Mouse (Mus musculus): Measurements from ENCODE around the gene Slc5a11. TPM values are rescaled to one million over a fixed set of nuclear protein-coding genes. Genes with fewer than 3 reads are reported as not detected.
A peak's percentile ranks its signal among the peaks of the same experiment; 100 is the strongest.

Slc5a11 gene
- 0.42 and 0.66 TPM in 2 replicates for polyA plus RNA-seq (2015; fragmentation: Nextera tagmentation; extraction: Ambion mirVana)

DNA sequence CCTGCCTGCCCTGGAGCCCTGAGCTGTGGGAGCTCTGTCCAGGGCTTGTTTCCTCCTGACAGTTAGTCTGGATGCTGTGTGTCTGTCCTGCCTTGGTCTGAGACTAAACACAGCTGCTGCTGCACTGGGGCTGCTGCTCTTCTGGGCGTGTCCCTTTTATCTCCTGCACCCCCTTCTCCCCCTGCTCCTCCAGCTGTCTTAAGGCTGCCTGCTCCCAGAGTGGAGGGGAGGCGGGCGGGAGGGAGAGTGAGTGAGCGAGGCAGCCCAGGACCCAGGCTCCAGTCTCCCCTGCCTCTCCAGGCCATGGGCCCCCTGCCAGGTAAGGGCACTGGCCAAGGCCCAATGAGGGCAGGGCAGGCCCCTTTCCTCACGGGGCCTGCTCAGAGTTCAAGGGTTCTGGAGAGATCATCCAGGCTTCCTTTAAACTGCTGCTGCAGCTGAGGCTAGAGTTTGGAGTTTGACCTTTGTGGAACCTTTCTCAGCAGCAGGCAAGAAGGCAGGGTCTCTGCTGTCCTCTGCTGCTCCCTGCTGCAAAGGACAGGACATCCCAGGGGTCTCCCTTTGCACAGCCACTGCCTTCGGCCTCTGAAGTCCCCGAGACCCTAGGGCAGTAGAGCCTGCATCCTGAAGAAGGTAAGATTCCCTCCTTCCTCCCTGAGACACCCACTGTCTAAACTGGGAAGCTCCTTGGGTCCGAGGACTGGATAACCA lies at the start of gene Slc5a11:
Slc5a11 (plus strand) TSS at position 416 of the 711 bp plus-strand sequence.
- no peak for DNase-seq (ENCODE audit: low spot score)

- DNase-seq (ENCODE audit: low spot score), result no peak
These were observed 47.1 kb upstream of the Slc5a11 start for GRCm38 (mm10) chr7:123167436-123167835.

GRCm38 (mm10) chr7:123169618-123170017 lies 45.0 kb upstream of the Slc5a11 start:
- DNase-seq (ENCODE audit: low spot score), result no peak

DNA sequence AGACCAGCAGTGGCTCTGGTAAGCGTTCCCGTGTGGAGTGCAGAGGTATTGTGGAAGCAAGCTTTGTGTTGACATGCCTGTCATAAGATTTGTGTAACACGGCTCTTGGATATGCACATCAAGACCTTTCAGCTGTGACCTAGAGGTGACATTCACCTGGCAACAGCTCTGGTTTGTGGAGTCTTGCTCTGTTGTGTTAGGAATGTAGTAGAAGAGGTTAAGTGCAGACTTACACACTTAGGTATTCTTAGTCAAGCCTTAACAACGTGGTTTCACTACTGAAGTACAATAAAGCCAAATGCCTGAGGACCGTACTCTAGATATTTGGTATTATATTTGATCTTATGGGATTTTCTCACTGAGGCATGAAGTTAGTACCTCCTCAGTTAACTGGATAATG lies 42.5 kb upstream of the Slc5a11 start:
- DNase-seq (ENCODE audit: low spot score), result no peak

- DNase-seq (ENCODE audit: low spot score), result no peak
These were observed 37.4 kb upstream of the Slc5a11 start for GRCm38 (mm10) chr7:123177215-123177614.

- no peak for DNase-seq (ENCODE audit: low spot score)
These were observed 32.5 kb upstream of the Slc5a11 start for GRCm38 (mm10) chr7:123181787-123182701.

DNA sequence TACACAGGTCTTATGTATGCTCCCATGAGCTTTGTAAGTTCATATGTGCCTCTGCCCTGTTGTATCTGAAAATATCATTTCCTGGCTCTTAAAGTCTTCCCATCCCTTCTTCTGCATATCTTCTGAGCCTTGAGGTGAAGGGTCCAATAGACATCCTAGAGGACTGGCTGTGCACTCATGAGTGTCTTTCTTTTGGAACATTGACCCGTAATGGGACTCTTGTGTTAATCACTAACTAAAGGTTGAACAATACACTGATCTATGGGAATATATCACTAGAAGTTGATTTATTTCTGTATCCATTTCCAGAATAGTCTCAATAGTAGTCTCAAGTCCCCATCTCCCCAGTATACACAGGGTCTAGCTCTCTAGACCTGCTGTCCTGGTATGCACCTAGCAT lies 29.7 kb upstream of the Slc5a11 start:
- DNase-seq (ENCODE audit: low spot score), result no peak

DNA sequence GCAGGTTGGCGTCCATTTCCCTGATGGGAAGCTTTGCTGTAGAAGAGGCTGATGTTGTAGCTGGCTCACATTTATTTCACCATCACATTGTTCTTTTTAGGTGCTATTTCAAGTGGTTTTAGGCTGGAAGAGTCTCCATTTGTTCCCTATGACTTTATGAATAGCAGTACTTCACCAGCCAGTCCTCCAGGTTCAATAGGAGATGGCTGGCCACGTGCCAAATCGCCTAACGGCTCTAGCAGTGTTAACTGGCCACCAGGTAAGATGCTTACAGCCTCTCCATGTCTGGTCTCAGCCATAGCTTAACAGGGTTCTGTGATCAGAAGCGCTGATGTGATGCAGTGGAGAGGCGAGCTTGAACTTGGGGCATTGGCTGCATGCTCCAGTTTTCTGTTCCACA lies 28.1 kb upstream of the Slc5a11 start:
- no peak for DNase-seq (ENCODE audit: low spot score)

DNA sequence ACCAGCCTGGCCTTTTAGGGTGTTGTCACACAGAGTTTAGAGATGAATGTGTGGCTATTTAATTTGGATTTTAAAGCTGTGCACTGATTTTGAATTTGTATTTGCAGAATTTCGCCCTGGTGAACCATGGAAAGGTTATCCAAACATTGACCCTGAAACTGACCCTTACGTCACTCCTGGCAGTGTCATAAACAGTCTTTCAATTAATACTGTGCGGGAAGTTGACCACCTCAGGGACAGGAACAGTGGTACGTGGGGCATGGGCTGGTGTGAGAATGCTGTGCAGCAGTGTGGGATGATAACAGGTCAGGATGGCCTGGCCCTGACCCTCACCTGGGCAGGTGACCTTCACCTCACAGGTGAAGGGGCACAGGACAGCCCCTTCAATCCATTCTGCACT lies 27.3 kb upstream of the Slc5a11 start:
- no peak for DNase-seq (ENCODE audit: low spot score)

GRCm38 (mm10) chr7:123188462-123188861 lies 26.1 kb upstream of the Slc5a11 start:
- DNase-seq (ENCODE audit: low spot score), result no peak

- DNase-seq (ENCODE audit: low spot score), result no peak
These were observed 24.8 kb upstream of the Slc5a11 start for GRCm38 (mm10) chr7:123189762-123190161.

DNA sequence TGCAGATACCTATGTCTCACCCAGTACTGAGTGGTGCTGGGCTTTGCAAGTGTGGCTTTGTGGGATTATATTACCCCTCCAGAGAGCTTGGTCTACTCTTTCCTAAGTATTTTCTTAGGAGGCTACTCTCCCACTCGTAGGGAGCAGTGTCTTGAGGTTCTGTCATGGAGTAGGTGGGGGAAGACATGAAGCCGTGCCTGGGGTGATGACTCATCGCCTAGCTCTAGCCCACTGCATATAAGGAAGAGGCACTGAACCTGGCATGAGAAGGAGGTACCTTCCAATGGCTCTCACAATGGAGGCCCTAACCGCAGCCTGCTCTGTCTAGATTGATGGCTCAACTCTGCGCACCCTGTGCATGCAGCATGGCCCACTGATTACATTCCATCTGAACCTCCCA lies 22.8 kb upstream of the Slc5a11 start:
- no peak for DNase-seq (ENCODE audit: low spot score)

- DNase-seq (ENCODE audit: low spot score), result no peak
These were observed 21.4 kb upstream of the Slc5a11 start for GRCm38 (mm10) chr7:123193201-123193600.

DNA sequence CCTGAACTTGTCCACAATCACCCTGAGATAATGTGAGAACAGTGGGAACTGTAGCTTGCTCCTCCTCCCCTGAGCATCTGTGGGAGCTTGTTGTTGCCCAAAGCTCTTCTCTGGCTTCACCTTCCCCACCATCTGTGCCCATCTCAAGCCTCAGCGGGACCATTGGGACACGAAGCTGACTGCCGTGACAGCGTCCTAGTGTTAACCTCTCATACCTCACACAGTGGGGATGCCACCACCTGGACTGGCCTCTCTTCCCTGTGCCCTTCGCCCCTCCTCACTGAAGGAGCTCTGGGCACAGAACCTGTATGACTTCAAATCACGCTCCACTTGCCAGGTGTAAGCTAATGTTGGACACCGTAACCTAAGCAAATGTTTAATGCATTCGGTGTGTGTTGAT lies 19.9 kb upstream of the Slc5a11 start:
- no peak for DNase-seq (ENCODE audit: low spot score)

- no peak for DNase-seq (ENCODE audit: low spot score)
These were observed 18.1 kb upstream of the Slc5a11 start for GRCm38 (mm10) chr7:123196432-123196831.

DNA sequence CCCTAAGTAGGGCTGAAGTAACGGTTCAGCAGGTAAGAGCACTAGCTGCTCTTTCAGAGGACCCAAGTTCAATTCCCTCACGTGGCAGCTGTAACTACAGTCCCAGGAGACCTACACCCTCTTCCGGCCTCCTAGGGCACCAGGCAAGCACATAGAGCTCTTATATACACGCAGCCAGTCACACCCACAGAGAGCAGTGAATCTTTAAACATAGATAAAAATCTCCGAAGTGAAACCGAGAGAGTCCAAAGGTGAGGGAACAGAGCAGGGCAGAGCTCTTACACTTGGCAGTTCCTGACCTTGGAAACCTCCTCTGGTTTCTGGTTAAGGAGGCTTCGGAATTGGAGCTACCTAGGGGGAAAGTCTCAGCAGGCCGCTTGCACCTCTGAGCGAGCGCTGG lies 15.9 kb upstream of the Slc5a11 start:
- no peak for DNase-seq (ENCODE audit: low spot score)

DNA sequence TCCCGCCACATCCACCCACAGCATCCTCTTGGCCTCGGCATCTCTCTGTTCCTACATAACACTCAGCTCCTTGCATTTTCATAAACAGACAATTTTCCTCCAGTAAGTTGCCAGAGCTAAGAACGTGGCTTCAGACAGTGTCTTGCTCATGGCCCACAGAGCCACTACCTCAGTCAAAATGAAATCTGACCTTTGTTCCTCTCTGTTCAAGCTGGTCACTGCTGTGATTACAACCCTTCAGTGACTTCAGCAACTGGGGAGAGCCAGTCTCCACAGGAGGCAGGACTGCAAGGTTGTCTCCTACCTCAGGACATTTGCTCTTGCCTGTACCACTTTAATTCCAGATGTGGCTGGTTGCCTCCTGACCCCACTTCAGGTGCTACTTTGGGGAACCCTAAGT lies 15.4 kb upstream of the Slc5a11 start:
- DNase-seq (ENCODE audit: low spot score), result no peak

DNA sequence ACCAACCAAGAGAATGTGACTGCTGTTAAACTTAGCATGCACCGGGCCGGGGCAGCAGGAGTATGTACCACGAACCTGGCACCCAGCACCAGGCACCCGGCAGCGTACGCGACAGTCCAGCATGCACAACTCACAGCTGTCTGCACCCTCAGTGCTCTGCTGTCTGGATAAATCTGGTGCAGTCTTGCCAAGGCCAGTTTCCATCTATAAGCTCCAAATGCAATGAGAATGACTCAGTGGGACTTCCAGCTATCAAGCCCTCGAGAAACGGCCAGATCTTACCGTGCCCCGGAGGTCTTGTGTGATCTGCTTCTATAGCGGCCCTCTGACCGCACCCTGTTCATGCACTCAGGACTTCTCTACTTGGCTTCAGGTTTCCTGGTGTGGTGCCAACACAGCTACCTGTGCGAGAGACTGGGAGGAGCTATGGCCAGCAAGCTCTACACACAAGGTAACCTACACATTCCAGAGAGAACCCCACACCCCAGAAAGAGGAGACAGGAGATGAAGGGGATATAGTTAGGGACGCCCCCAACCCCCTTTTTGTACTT lies 14.8 kb upstream of the Slc5a11 start:
- DNase-seq (ENCODE audit: low spot score), result no peak

DNA sequence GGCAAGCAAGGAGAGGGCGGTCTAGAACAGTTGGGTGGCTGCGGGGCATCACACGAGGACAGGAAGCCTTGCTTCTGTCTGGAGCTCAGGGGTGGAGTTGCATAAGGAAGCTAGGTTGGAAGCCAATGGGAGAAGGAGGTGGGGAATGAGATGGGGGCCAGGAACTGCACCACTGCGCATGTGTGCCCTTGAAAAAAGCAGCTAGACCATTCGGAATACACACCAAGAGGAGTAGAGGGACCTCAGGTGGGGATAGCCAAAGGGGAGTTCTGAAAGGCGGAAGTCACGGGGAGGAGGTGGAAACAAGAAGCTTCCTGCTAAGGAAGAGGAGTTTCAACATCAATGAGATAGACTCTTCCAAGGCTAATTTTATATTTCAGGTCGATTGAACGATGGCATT lies 13.9 kb upstream of the Slc5a11 start:
- DNase-seq (ENCODE audit: low spot score), result no peak

- DNase-seq (ENCODE audit: low spot score), result peak; percentile 55
These were observed 9.3 kb upstream of the Slc5a11 start for GRCm38 (mm10) chr7:123205261-123205660.

- no peak for DNase-seq (ENCODE audit: low spot score)
These were observed 7.0 kb upstream of the Slc5a11 start for GRCm38 (mm10) chr7:123207561-123207960.

- no peak for DNase-seq (ENCODE audit: low spot score)
These were observed 4.7 kb upstream of the Slc5a11 start for GRCm38 (mm10) chr7:123209864-123210263.
